Mouse (Mus musculus) kidney, postnatal 10 days (tissue): ENCODE results near the gene Sgca.
A peak's percentile ranks its signal among the peaks of the same experiment; 100 is the strongest.
"Not testable (repeated sequence)": the region's sequence is repeated elsewhere in the genome, so short reads cannot be mapped to it uniquely, and the experiment has no call there.

Experiments used
- DNase-seq: peaks from one replicate; pipeline ENCODE4 v3.0.0; 2021; ENCODE audit warnings: mixed read lengths

Gene Sgca

GRCm38 (mm10) chr11:94976199-94976598 lies at the start of gene Sgca:
TSS of gene Sgca (minus strand) at chr11:94976327.
- DNase-seq: no peak

- DNase-seq: no peak
Observed at GRCm38 (mm10) chr11:95025227-95026012, 49.3 kb upstream of the Sgca start.

GRCm38 (mm10) chr11:95024439-95025184 lies 48.5 kb upstream of the Sgca start:
- DNase-seq: peak; percentile 62

GRCm38 (mm10) chr11:95023481-95023880 lies 47.4 kb upstream of the Sgca start:
- no peak for DNase-seq

GRCm38 (mm10) chr11:95022237-95022992 lies 46.3 kb upstream of the Sgca start:
- no peak for DNase-seq

- no peak for DNase-seq
Observed at GRCm38 (mm10) chr11:95015484-95015883, 39.4 kb upstream of the Sgca start.

- DNase-seq: peak; percentile 54
Observed at GRCm38 (mm10) chr11:95012487-95012886, 36.4 kb upstream of the Sgca start.

- no peak for DNase-seq
Observed at GRCm38 (mm10) chr11:95012075-95012474, 35.9 kb upstream of the Sgca start.

- no peak for DNase-seq
Observed at GRCm38 (mm10) chr11:95011416-95011815, 35.3 kb upstream of the Sgca start.

GRCm38 (mm10) chr11:95010841-95011403 lies 34.8 kb upstream of the Sgca start:
- DNase-seq: not testable (repeated sequence)

- peak; percentile 60 for DNase-seq
Observed at GRCm38 (mm10) chr11:95010141-95010739, 34.1 kb upstream of the Sgca start.

- peak; percentile 85 for DNase-seq
Observed at GRCm38 (mm10) chr11:95009629-95010014, 33.5 kb upstream of the Sgca start, which contains the start of gene Samd14. TSS of gene Samd14 (plus strand) at chr11:95009879.

GRCm38 (mm10) chr11:95008661-95009628 lies 32.8 kb upstream of the Sgca start:
- DNase-seq: peak; percentile 48

GRCm38 (mm10) chr11:95007418-95007817 lies 31.3 kb upstream of the Sgca start:
- DNase-seq: no peak

- peak; percentile 93 for DNase-seq
Observed at GRCm38 (mm10) chr11:95006525-95007219, 30.5 kb upstream of the Sgca start.

- DNase-seq: peak; percentile 52
Observed at GRCm38 (mm10) chr11:95006038-95006437, 29.9 kb upstream of the Sgca start.

- DNase-seq: no peak
Observed at GRCm38 (mm10) chr11:95004937-95005198, 28.7 kb upstream of the Sgca start.

- DNase-seq: no peak
Observed at GRCm38 (mm10) chr11:95004136-95004936, 28.2 kb upstream of the Sgca start.

GRCm38 (mm10) chr11:95002705-95003104 lies 26.6 kb upstream of the Sgca start:
- DNase-seq: no peak
